Mouse (Mus musculus) spleen, adult 2 months (tissue): ENCODE measurements around the gene Crtc3.

ENCODE experiments used
- CTCF ChIP-seq: fragments of 200-500 bp; IDR thresholded peaks from 2 replicates; pipeline ENCODE4 v1.5.1; 2011; ENCODE audit warnings: mild to moderate bottlenecking, inconsistent platforms; ENCODE audit not compliant: insufficient read depth, insufficient read length, insufficient replicate concordance; ENCODE audit errors: extremely low read depth
- POLR2A ChIP-seq: fragments of 200-500 bp; IDR thresholded peaks from 2 replicates; pipeline ENCODE4 v1.6.1; 2011; ENCODE audit warnings: low read depth, low read length, inconsistent platforms

- TF ChIP-seq CTCF (no peak), POLR2A (no peak)
Measured at GRCm38 (mm10) chr7:80631405-80631804, 57.3 kb downstream of the Crtc3 start.
